Mouse (Mus musculus) frontal cortex, postnatal 10 days (tissue): Measurements from ENCODE around the gene Hspb9.
A peak's percentile ranks its signal among the peaks of the same experiment; 100 is the strongest.

Source experiments
- DNase-seq, 2 experiments: peaks; one replicate each; pipeline ENCODE4 v3.0.0; 2022; ENCODE audit warnings: low spot score in 2 of 2, mixed read lengths in 1 of 2

Hspb9 gene

DNA sequence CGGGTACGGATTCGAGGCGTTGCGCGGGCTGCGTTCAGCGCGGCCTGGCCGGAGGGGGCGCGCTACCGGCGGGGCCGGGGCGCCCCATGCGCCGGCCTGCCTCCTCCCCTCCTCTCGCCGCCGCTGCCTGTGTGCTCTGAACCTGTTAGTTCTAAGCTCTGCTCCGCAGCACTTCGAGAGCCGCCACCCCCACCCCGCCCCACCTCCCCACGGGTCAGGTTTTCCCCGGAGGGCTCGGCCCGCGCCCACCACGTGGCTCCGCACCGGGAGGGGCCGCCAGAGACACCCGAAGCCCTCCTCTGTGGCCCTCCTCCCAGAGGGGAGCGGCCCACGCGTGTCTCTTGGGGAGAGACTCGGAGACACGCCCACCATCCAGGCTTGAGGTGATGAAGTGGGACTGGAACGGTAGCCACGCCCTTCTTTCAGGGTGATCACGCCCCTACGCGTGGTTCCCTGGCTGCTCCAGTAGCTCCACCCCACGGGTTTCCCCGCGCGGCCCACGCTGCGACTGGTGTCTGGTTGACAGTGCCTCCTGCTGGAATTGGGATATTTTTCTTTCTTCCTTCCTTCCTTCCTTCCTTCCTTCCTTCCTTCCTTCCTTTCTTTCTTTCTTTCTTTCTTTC is 46.1 kb downstream of the Hspb9 start, which contains the start of gene Kcnh4:
TSS of gene Kcnh4 (minus strand) at position 332 of the 623 bp plus-strand sequence.
- peak; percentile 87 to 89 for DNase-seq

DNA sequence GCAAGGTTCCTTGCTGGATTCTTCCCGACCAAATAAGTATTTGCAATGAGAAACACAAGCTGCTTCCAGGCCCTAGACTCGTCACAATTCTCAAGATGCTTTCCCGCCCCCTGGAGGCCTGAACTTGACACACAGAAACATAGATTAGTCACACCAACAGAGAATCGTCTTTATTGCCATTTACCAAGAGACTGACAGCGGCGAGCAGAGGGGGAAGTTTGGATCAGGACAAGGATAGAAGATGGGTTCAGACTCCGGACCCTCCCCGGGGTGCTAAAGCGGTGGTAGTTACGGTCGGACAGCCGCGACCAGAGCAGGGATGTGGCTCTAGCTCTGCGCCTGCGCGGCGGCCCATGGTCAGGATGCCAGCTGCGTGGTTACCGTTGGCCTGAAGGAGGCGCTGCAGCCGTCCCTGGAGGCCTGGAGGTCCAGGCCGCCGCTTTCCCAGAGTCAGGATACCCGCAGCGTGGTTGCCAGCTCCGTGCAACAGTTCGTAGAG is 47.9 kb downstream of the Hspb9 start:
- peak; percentile 70 to 86 for DNase-seq

DNA sequence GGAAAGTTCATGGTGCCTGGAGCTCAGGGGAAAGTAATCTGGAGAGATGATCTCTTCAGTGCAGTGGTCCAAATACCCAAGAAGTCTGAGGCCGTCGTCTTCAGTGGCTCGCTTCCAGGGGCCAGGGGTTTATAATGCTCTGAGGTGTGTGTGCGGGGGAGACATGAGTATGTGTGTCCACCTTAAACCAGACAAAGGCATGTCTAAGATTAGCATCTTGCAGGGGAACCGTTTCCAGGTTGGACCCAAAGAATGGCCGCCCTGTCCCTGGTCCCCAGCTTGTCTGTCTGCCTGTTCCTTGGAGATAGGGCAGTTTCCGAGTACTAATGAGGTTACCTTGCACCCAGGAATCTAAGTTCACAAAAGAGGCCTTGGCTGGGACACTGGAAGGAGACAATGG is 49.2 kb downstream of the Hspb9 start, which contains the start of gene Hcrt:
TSS of gene Hcrt (minus strand) at position 101 of the 400 bp plus-strand sequence.
- no peak for DNase-seq
